Mouse (Mus musculus) cerebellum, adult 2 months (tissue): ENCODE data around the gene Zfp286.

Experiments used
- CTCF ChIP-seq: fragments of 200-500 bp; IDR thresholded peaks from 2 replicates; pipeline ENCODE4 v1.5.1; 2011; ENCODE audit warnings: low read depth, mild to moderate bottlenecking, control low read depth, low read length, moderate library complexity, borderline replicate concordance; ENCODE audit not compliant: insufficient read depth
- POLR2A ChIP-seq: fragments of 200-500 bp; IDR thresholded peaks from 2 replicates; pipeline ENCODE4 v1.6.1; 2011; ENCODE audit warnings: low read length, control low read depth, borderline replicate concordance; ENCODE audit not compliant: insufficient read depth

DNA sequence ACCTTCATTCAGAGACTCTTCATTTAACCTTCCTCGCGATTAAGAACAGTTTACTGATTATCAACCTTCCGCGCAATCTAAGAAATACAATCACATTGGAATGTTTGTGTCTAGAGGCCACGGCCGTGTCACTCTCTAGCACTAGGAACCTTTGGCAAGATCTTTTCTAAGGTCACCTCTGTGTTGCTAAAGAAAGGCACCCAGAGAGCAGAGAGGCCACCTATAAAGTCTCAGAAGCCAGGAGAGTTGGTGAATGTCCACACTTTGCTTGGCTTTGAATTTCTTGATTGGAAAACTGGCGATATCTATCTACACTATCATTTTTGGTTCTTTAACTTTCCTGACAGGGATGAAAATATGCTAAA, 32.1 kb downstream of the Zfp286 start:
- TF ChIP-seq CTCF (no peak), POLR2A (no peak)
